Mouse (Mus musculus): ENCODE measurements at regions not wholly inside any gene's neighbourhood (a gene's known extent, or its start where the extent isn't known, plus 50 kb on each side); places are given as distances from the start of the nearest gene placed in this dataset.

DNA sequence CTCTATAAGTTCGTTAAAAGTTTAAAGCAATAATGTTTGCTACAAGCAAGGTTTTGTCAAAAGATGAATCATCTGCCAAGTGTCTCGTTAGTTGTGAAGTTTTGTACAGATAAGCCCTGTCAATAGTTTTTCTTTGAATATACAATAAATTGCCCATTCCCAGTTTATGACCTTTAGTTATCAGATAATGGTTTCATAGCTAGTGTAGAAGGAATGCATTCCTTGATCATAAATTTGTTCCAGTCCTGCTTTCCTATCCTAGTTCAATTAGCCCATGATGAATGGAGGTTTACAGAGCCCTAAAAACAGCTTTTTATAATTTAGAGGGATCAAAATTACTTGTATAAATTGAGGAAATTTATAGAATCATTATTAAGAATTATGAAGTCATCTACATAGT lies 62.5 kb upstream of the Lrch2 start:
- DNase-seq (ENCODE audit: low spot score), result no peak

DNA sequence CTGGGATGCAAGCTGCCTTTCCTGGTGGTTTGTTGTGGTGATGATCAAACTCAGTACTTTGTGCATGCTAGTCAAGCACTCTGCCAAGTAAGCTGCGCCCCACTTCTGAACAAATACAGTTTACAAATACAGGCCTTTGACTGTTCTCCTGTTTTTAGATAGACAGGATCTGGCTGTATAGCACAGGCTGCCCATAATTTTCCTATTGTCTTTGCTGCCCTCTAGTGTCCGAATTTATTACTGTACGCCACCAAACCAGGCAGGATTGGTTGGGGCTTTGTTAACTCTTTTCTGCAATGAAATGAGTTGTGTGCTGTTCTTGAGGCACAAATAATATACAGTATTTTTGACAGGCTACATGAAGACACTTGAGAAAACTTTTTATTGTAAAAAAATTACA lies 54.8 kb upstream of the Lrch2 start:
- peak; percentile 19 for DNase-seq (ENCODE audit: low spot score)
